Mouse (Mus musculus) lung, postnatal 0 days (tissue): ENCODE measurements at regions not wholly inside any gene's neighbourhood (a gene's known extent, or its start where the extent isn't known, plus 50 kb on each side); places are given as distances from the start of the nearest gene placed in this dataset.

Experiments used
- ATAC-seq: fragments of 200-750 bp; cut with Nextera tagmentation; 2 replicates; pipeline ENCODE4 v1.8.0; 2017; ENCODE audit warnings: moderate library complexity
- DNase-seq: peaks from one replicate; pipeline ENCODE4 v3.0.0-alpha.2; 2016; ENCODE audit warnings: low spot score
- H3K27ac ChIP-seq: fragments of 300-500 bp; sonication (generic); 2 replicates; pipeline ENCODE4 v1.5.1; 2014; ENCODE audit warnings: antibody characterized with exemption, mild to moderate bottlenecking, low read length, mixed read lengths
- H3K27me3 ChIP-seq: fragments of 300-500 bp; sonication (generic); replicated peaks from 2 replicates; pipeline ENCODE4 v1.6.1; 2014; ENCODE audit warnings: low read length, mixed read lengths; ENCODE audit not compliant: insufficient read depth
- H3K36me3 ChIP-seq: fragments of 300-500 bp; sonication (generic); 2 replicates; pipeline ENCODE4 v1.6.1; 2014; ENCODE audit warnings: low read length, mixed read lengths; ENCODE audit not compliant: insufficient read depth
- H3K4me1 ChIP-seq: fragments of 300-500 bp; sonication (generic); 2 replicates; pipeline ENCODE4 v1.6.1; 2014; ENCODE audit warnings: antibody characterized with exemption, low read depth, low read length, mixed read lengths; ENCODE audit not compliant: insufficient read depth
- H3K4me2 ChIP-seq: fragments of 300-500 bp; sonication (generic); replicated peaks from 2 replicates; pipeline ENCODE4 v1.6.1; 2014; ENCODE audit warnings: low read depth, mild to moderate bottlenecking, low read length, moderate library complexity, mixed read lengths
- H3K4me3 ChIP-seq: fragments of 300-500 bp; sonication (generic); 2 replicates; pipeline ENCODE4 v1.5.1; 2014; ENCODE audit warnings: low read depth, low read length
- H3K9ac ChIP-seq: fragments of 300-500 bp; sonication (generic); replicated peaks from 2 replicates; pipeline ENCODE4 v1.6.1; 2014; ENCODE audit warnings: low read depth, mild to moderate bottlenecking
- H3K9me3 ChIP-seq: fragments of 300-500 bp; sonication (generic); 2 replicates; pipeline ENCODE4 v1.6.1; 2016; ENCODE audit warnings: low read length, mixed read lengths
- CTCF ChIP-seq: IDR thresholded peaks from 2 replicates; pipeline ENCODE4 v1.5.1; 2016; ENCODE audit warnings: antibody characterized with exemption, mild to moderate bottlenecking
- EP300 ChIP-seq: IDR thresholded peaks from 2 replicates; pipeline ENCODE4 v1.6.1; 2016; ENCODE audit warnings: antibody characterized with exemption, mild to moderate bottlenecking, control low read depth
- WGBS: fragments of 180-500 bp; shearing (Covaris S2); extraction: QIAGEN DNeasy Blood & Tissue Kit; methylation state at CpG from one replicate; pipeline ENCODE4 v1.1.7; 2014; 5-methylcytosine and 5-hydroxymethylcytosine counted together

- H3K36me3 ChIP-seq = no peaks in the 10 kb centered on the region
- no peaks in the 10 kb centered on the region for H3K9me3 ChIP-seq
- no peak for ATAC-seq
- H3K27me3 ChIP-seq = no peaks in the 10 kb centered on the region
- H3K4me2 ChIP-seq = no peak overlapping the region
- H3K27ac ChIP-seq = no peak overlapping the region
- H3K9ac ChIP-seq = no peak overlapping the region
- H3K4me1 ChIP-seq = no peaks in the 10 kb centered on the region
- DNase-seq = no peak
- no peak overlapping the region for H3K4me3 ChIP-seq
- TF ChIP-seq EP300 (no peak), CTCF (no peak)
- WGBS = 80% methylated on average over 3 of the region's 3 CpGs
Observed at GRCm38 (mm10) chr5:85285856-85286255, 779.5 kb downstream of the Cenpc1 start.

- Histone ChIP-seq H3K9ac (no peak overlapping the region), H3K27me3 (no peaks in the 10 kb centered on the region), H3K4me2 (no peak overlapping the region), H3K36me3 (no peaks in the 10 kb centered on the region), H3K9me3 (no peaks in the 10 kb centered on the region), H3K4me3 (no peak overlapping the region), H3K27ac (no peak overlapping the region), H3K4me1 (no peaks in the 10 kb centered on the region)
- TF ChIP-seq EP300 (no peak), CTCF (no peak)
- ATAC-seq (no peak), DNase-seq (no peak)
- WGBS = 66% methylated on average over 4 of the region's 4 CpGs
Observed at GRCm38 (mm10) chr5:85248453-85248852, 816.9 kb downstream of the Cenpc1 start.

GRCm38 (mm10) chr5:85240380-85240779 is 823.2 kb upstream of the Epha5 start:
- no peaks in the 10 kb centered on the region for H3K9me3 ChIP-seq
- H3K4me1 ChIP-seq = no peaks in the 10 kb centered on the region
- H3K4me3 ChIP-seq = no peak overlapping the region
- DNase-seq (no peak), ATAC-seq (no peak)
- H3K36me3 ChIP-seq = no peaks in the 10 kb centered on the region
- no peak overlapping the region for H3K4me2 ChIP-seq
- TF ChIP-seq CTCF (no peak), EP300 (no peak)
- H3K27ac ChIP-seq = no peak overlapping the region
- H3K9ac ChIP-seq = no peak overlapping the region
- H3K27me3 ChIP-seq = no peaks in the 10 kb centered on the region

- no peaks in the 10 kb centered on the region for H3K36me3 ChIP-seq
- H3K27me3 ChIP-seq = no peaks in the 10 kb centered on the region
- TF ChIP-seq CTCF (no peak), EP300 (no peak)
- DNase-seq (peak; percentile 22), ATAC-seq (no peak; the same call in 1 of the 2 replicates)
- no peak overlapping the region for H3K27ac ChIP-seq
- no peak overlapping the region for H3K9ac ChIP-seq
- H3K9me3 ChIP-seq = no peaks in the 10 kb centered on the region
- WGBS = 70% methylated on average over 3 of the region's 3 CpGs
- H3K4me2 ChIP-seq = no peak overlapping the region
- H3K4me3 ChIP-seq = no peak overlapping the region
- no peaks in the 10 kb centered on the region for H3K4me1 ChIP-seq
Observed at GRCm38 (mm10) chr5:85239509-85240031, 822.4 kb upstream of the Epha5 start.
